Mouse (Mus musculus) heart, adult 2 months (tissue): Measurements from ENCODE around the gene Rad23b. TPM values are rescaled to one million over a fixed set of nuclear protein-coding genes. Genes with fewer than 3 reads are reported as not detected.

Source experiments
- DNase-seq, 2 experiments: peaks; one replicate each; pipeline ENCODE4 v3.0.0; 2021
- H3K27ac ChIP-seq: fragments of 200-600 bp; 2 replicates; pipeline ENCODE4 v1.8.1; 2022
- H3K27me3 ChIP-seq: fragments of 200-500 bp; 2 replicates; pipeline ENCODE4 v1.6.1; 2012; ENCODE audit warnings: mild to moderate bottlenecking, low read length, inconsistent platforms, mixed read lengths; ENCODE audit not compliant: control insufficient read depth, insufficient read depth
- H3K36me3 ChIP-seq: fragments of 200-500 bp; 2 replicates; pipeline ENCODE4 v1.6.1; 2012; ENCODE audit warnings: low read length, inconsistent platforms; ENCODE audit not compliant: control insufficient read depth, insufficient read depth
- H3K4me1 ChIP-seq: fragments of 200-500 bp; 2 replicates; pipeline ENCODE4 v1.6.1; 2011; ENCODE audit warnings: low read length; ENCODE audit not compliant: control insufficient read depth, insufficient read depth
- H3K4me3 ChIP-seq: fragments of 200-600 bp; 2 replicates; pipeline ENCODE4 v1.8.1; 2022
- H3K79me2 ChIP-seq: fragments of 200-500 bp; replicated peaks from 2 replicates; pipeline ENCODE4 v1.6.1; 2012; ENCODE audit warnings: mild to moderate bottlenecking, inconsistent platforms, low read length, moderate library complexity, mixed read lengths; ENCODE audit not compliant: control insufficient read depth, insufficient read depth
- H3K9ac ChIP-seq: fragments of 200-500 bp; 2 replicates; pipeline ENCODE4 v1.6.1; 2012; ENCODE audit warnings: low read depth, mild to moderate bottlenecking, control low read depth, inconsistent platforms, low read length, mixed read lengths
- CTCF ChIP-seq: fragments of 200-600 bp; IDR thresholded peaks from 2 replicates; pipeline ENCODE4 v1.8.1; 2022; ENCODE audit warnings: antibody characterized with exemption, mild to moderate bottlenecking, moderate library complexity
- EP300 ChIP-seq: fragments of 200-500 bp; IDR thresholded peaks from 2 replicates; pipeline ENCODE4 v1.6.1; 2011; ENCODE audit warnings: low read depth, low read length, control low read depth; ENCODE audit not compliant: insufficient read depth
- POLR2A ChIP-seq: fragments of 200-500 bp; IDR thresholded peaks from 2 replicates; pipeline ENCODE4 v1.6.1; 2011; ENCODE audit warnings: mild to moderate bottlenecking, low read depth, low read length, control low read depth; ENCODE audit not compliant: insufficient read depth
- WGBS: fragments of 180-500 bp; shearing (Covaris S2); methylation state at CpG from one replicate; pipeline ENCODE4 v1.1.7; 2018; 5-methylcytosine and 5-hydroxymethylcytosine counted together
- intact Hi-C: fragments of 180-260 bp; cut with DNase I; formaldehyde crosslinking; loops from one replicate; pipeline ENCODE4 v1.15.1; 2025
- polyA plus RNA-seq: library from polyadenylated mRNA; depleted of rRNA; stranded (reverse); fragments of >200 nt; gene quantifications from 2 replicates; pipeline ENCODE4 v1.2.3, GENCODE M21; 2012
- total RNA-seq, 2 experiments: library from RNA; stranded (reverse); gene quantifications; 2 replicates each; pipeline ENCODE4 v1.2.3; 2021

Rad23b gene
- total and polyA plus RNA-seq, 3 experiments: 113 to 124 (median 121) TPM

DNA sequence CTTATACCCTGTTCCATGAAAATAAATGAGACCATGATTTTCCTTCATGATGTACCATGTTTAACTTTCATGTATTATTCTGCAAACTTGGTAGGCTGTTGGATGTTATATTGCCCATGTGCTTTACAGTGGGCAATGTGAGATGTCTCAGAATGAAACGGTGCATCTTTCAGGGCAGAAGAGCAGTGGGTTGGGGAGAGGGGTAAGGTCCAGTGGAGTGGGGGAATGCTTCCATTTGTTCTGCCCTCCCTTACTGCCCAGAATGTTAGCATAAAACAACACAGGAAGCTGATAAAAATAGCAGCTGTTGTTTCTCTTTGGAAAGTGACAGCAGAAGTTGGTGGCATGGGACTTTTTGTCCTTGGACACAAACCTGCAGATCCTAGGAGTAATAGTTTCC lies 41.6 kb downstream of the Rad23b start:
- H3K27me3 ChIP-seq: no peaks in the 10 kb centered on the region
- H3K4me3 ChIP-seq: no peak overlapping the region
- peaks cover 3% of the 10 kb centered on the region for H3K4me1 ChIP-seq
- 17% methylated on average over 1 of the region's 1 CpGs for WGBS
- DNase-seq: no peak
- intact Hi-C loops: no loop called here
- no peak for TF ChIP-seq EP300
- TF ChIP-seq CTCF: no peak
- TF ChIP-seq POLR2A: no peak
- H3K9ac ChIP-seq: no peak overlapping the region
- H3K27ac ChIP-seq: peak overlapping the region; percentile 26; the same call in 1 of the 2 replicates
- peaks cover 9% of the 10 kb centered on the region for H3K36me3 ChIP-seq
- H3K79me2 ChIP-seq: no peaks in the 10 kb centered on the region

DNA sequence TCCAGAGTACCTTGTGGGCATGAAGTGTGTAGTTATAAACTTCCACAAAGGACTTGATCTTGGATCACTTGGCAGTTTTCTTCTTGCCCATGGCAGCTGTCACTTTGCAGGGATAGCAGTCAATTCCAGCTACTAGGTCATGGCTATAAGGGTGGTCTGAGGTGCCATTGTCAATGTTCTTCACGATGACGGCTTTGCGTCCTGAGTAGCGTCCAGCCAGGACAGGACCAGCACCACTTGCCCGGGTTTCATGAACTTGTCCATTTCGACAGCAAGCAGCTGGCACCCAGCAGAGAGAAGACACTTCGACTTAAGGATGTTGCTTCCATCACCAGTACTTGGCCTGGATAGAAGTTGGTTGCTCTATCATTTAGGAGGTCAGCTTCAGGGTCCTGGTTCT lies 42.6 kb downstream of the Rad23b start:
- DNase-seq: no peak
- H3K4me1 ChIP-seq: peaks cover 3% of the 10 kb centered on the region
- intact Hi-C loops: no loop called here
- WGBS: 93% methylated on average over 7 of the region's 7 CpGs
- peaks cover 9% of the 10 kb centered on the region for H3K36me3 ChIP-seq
- no peak overlapping the region for H3K9ac ChIP-seq
- no peaks in the 10 kb centered on the region for H3K27me3 ChIP-seq
- H3K79me2 ChIP-seq: no peaks in the 10 kb centered on the region
- TF ChIP-seq POLR2A (no peak), CTCF (no peak)
- no peak overlapping the region for H3K4me3 ChIP-seq
- no peak overlapping the region for H3K27ac ChIP-seq

DNA sequence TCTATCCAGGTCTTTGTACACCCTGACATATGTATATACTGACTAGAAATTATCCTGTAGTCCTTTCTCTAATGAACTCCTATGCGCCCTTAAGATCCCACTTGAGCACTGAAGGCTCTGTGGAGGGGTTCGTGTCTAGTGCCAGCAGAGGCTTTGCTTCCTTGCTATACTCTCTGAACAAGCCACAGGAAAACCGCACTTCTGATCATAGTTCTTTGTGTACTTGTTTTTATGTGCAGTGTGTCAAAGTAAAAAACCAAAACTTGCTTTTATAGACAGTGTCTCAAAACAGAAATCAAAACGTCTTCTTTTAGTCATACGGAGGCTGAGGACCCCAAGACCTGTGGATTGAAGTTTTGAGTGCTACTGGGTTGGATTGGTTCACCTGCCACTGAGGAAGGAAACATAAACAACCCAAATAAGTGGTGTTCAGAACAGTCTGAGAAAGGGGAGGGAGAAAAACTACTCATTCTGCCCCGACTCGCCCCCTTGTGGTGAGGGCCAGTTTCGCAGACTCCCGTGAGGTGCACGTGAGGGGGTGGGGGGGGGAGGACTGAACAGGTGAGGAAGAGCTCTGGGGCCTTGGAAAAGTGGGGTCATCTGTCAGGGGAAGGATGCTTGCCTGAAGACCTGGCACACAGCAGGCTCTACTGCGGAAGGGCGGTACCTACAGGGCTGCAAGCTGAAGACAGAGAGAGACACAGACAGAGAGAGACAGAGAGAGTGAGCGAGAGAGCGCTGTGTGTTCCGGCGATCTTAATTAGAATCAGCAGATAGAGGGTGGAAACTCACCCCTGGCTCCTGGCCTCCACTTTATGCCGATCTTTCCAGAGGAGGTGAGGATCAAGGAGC lies 48.3 kb downstream of the Rad23b start:
- intact Hi-C loops: no loop called here
- TF ChIP-seq POLR2A (no peak), CTCF (peak; percentile 57)
- peak in 1 of 2 experiments; percentile 38 for DNase-seq
- Histone ChIP-seq H3K27me3 (no peaks in the 10 kb centered on the region), H3K27ac (no peak overlapping the region), H3K4me3 (no peak overlapping the region), H3K4me1 (no peaks in the 10 kb centered on the region), H3K36me3 (no peaks in the 10 kb centered on the region), H3K9ac (no peak overlapping the region), H3K79me2 (no peaks in the 10 kb centered on the region)
- WGBS: 41% methylated on average over 17 of the region's 17 CpGs

DNA sequence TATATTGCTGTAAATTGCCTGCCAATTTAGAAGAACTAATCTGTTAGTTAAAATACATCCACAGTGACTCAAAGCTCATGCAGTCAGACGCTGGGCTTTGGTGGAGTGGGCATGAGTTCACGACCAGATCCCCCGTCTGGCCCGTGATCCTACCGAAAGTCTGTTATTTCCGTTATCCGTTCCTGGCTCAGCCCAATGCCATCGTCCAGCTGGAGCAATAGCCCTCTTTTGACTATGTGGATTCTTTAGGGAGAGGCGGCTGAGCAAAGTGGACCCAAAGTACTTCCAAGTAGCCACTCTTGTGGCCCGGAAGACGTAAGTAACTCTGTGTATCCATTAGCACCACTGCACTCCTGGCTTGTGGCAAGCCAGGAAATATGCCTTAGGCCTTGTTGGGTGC lies 49.1 kb downstream of the Rad23b start:
- H3K4me3 ChIP-seq: no peak overlapping the region
- no peaks in the 10 kb centered on the region for H3K4me1 ChIP-seq
- TF ChIP-seq CTCF (no peak), EP300 (no peak), POLR2A (no peak)
- no peak for DNase-seq
- H3K27me3 ChIP-seq: no peaks in the 10 kb centered on the region
- intact Hi-C loops: no loop called here
- 83% methylated on average over 11 of the region's 11 CpGs for WGBS
- H3K9ac ChIP-seq: no peak overlapping the region
- no peaks in the 10 kb centered on the region for H3K36me3 ChIP-seq
- H3K27ac ChIP-seq: no peak overlapping the region
- H3K79me2 ChIP-seq: no peaks in the 10 kb centered on the region

DNA sequence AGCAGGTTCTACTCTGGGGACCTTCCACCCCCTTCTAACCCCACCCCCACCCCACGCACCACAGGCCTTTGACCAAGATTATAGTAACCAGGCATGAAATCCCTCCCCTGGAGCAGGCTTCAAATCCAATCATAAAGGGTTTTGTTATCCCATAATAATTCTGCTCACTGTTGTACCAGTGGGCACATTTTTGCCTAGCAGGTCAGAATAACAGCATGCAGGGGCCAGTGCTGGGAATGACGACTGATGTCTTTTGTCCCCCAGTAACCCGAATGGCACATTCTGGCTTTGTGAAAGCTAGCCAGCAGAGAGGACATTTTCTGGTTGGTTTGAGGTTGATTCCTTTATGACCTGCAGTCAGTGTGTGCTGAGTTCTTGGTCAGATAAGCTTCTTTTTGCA lies 55.5 kb downstream of the Rad23b start:
- no peak overlapping the region for H3K9ac ChIP-seq
- no peaks in the 10 kb centered on the region for H3K36me3 ChIP-seq
- H3K4me1 ChIP-seq: no peaks in the 10 kb centered on the region
- intact Hi-C loops: no loop called here
- H3K79me2 ChIP-seq: no peaks in the 10 kb centered on the region
- TF ChIP-seq POLR2A: no peak
- no peak for TF ChIP-seq EP300
- no peak for TF ChIP-seq CTCF
- no peak overlapping the region for H3K4me3 ChIP-seq
- no peak for DNase-seq
- H3K27me3 ChIP-seq: no peaks in the 10 kb centered on the region
- 70% methylated on average over 3 of the region's 3 CpGs for WGBS
- no peak overlapping the region for H3K27ac ChIP-seq

DNA sequence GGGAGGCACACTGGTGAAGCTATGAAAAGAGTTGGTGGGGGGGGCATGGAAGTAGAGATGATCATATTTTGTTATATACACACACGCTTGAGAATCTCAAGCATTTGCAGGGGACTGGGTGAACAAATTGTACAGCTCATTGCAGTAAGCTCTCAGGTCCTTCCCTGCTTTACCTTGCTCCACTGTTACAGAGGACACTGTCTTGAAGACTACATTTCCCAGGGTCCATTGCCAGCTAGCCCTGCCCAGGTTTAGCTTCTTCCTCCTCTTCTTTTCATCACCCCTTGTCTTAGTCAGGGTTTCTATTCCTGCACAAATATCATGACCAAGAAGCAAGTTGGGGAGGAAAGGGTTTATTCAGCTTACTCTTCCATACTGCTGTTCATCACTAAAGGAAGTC lies 56.7 kb downstream of the Rad23b start:
- Histone ChIP-seq H3K27me3 (no peaks in the 10 kb centered on the region), H3K9ac (no peak overlapping the region), H3K4me3 (no peak overlapping the region), H3K4me1 (no peaks in the 10 kb centered on the region), H3K79me2 (no peaks in the 10 kb centered on the region), H3K27ac (no peak overlapping the region), H3K36me3 (no peaks in the 10 kb centered on the region)
- intact Hi-C loops: no loop called here
- DNase-seq: no peak
- 80% methylated on average over 1 of the region's 1 CpGs for WGBS
- TF ChIP-seq CTCF (no peak), EP300 (no peak), POLR2A (no peak)
